Mouse (Mus musculus) liver, embryonic 14.5 days (tissue): Measurements from ENCODE around the gene 4930402K13Rik. TPM values are rescaled to one million over a fixed set of nuclear protein-coding genes. Genes with fewer than 3 reads are reported as not detected.

ENCODE experiments used
- ATAC-seq: fragments of 200-750 bp; cut with Nextera tagmentation; 2 replicates; pipeline ENCODE4 v1.8.0; 2017; ENCODE audit warnings: moderate number of reproducible peaks, mild to moderate bottlenecking, moderate library complexity; ENCODE audit not compliant: insufficient read depth
- DNase-seq, 3 experiments: peaks; one replicate each; pipeline ENCODE4 v3.0.0-alpha.2; 2012 to 2013; ENCODE audit warnings: low read depth in 3 of 3, low spot score in 3 of 3
- H3K27ac ChIP-seq: fragments of 300-500 bp; sonication (generic); 2 replicates; pipeline ENCODE4 v1.5.1; 2014; ENCODE audit warnings: moderate library complexity, mild to moderate bottlenecking, control low read depth, inconsistent platforms
- H3K27me3 ChIP-seq: fragments of 300-500 bp; sonication (generic); 2 replicates; pipeline ENCODE4 v1.6.1; 2014; ENCODE audit warnings: mild to moderate bottlenecking, low read length, moderate library complexity; ENCODE audit not compliant: control insufficient read depth, insufficient read depth
- H3K36me3 ChIP-seq: fragments of 300-500 bp; sonication (generic); replicated peaks from 2 replicates; pipeline ENCODE4 v1.6.1; 2014; ENCODE audit warnings: low read depth; ENCODE audit not compliant: control insufficient read depth, insufficient read depth
- H3K4me1 ChIP-seq, 2 experiments: fragments of 200-500 bp in 1 of 2; fragments of 300-500 bp in 1 of 2; sonication (generic) in 1 of 2; replicated peaks; 2 replicates each; pipeline ENCODE4 v1.6.1; 2012 to 2014; ENCODE audit warnings: antibody characterized with exemption in 1 of 2, inconsistent platforms in 1 of 2, low read length in 1 of 2; ENCODE audit not compliant: control insufficient read depth in 2 of 2, insufficient read depth in 2 of 2
- H3K4me2 ChIP-seq: fragments of 300-500 bp; sonication (generic); 2 replicates; pipeline ENCODE4 v1.6.1; 2014; ENCODE audit warnings: low read depth, mild to moderate bottlenecking, control low read depth, moderate library complexity
- H3K4me3 ChIP-seq, 2 experiments: fragments of 200-500 bp in 1 of 2; fragments of 300-500 bp in 1 of 2; sonication (generic) in 1 of 2; 2 replicates each; pipeline ENCODE4 v1.5.1; 2012 to 2014; ENCODE audit warnings: low read depth in 2 of 2, low read length in 2 of 2, mild to moderate bottlenecking in 2 of 2, control low read depth in 1 of 2, inconsistent platforms in 1 of 2, moderate library complexity in 1 of 2; ENCODE audit not compliant: insufficient read depth in 1 of 2
- H3K9ac ChIP-seq: fragments of 300-500 bp; sonication (generic); replicated peaks from 2 replicates; pipeline ENCODE4 v1.6.1; 2014; ENCODE audit warnings: mild to moderate bottlenecking, control low read depth, moderate library complexity
- H3K9me3 ChIP-seq: fragments of 300-500 bp; sonication (generic); 2 replicates; pipeline ENCODE4 v1.6.1; 2016; ENCODE audit warnings: low read length, mixed read lengths; ENCODE audit not compliant: control insufficient read depth
- CTCF ChIP-seq: IDR thresholded peaks from 2 replicates; pipeline ENCODE4 v1.5.1; 2016; ENCODE audit warnings: antibody characterized with exemption, low read depth, control low read depth
- EP300 ChIP-seq: IDR thresholded peaks from 2 replicates; pipeline ENCODE4 v1.6.1; 2016; ENCODE audit warnings: antibody characterized with exemption, low read depth
- WGBS: fragments of 180-500 bp; shearing (Covaris S2); extraction: QIAGEN DNeasy Blood & Tissue Kit; methylation state at CpG from one replicate; pipeline ENCODE4 v1.1.7; 2014; ENCODE audit not compliant: insufficient replicate concordance; 5-methylcytosine and 5-hydroxymethylcytosine counted together
- polyA plus RNA-seq, 2 experiments: library from polyadenylated mRNA; depleted of rRNA in 1 of 2; stranded (reverse) in 1 of 2; unstranded in 1 of 2; fragments of >200 nt; fragmentation: Nextera tagmentation in 1 of 2; extraction: Ambion mirVana in 1 of 2; gene quantifications; 2 replicates each; pipeline versions ENCODE4 v1.2.1 to v1.2.3; 2012 to 2014

The 4930402K13Rik gene
- polyA plus RNA-seq, 2 experiments, result not detected

DNA sequence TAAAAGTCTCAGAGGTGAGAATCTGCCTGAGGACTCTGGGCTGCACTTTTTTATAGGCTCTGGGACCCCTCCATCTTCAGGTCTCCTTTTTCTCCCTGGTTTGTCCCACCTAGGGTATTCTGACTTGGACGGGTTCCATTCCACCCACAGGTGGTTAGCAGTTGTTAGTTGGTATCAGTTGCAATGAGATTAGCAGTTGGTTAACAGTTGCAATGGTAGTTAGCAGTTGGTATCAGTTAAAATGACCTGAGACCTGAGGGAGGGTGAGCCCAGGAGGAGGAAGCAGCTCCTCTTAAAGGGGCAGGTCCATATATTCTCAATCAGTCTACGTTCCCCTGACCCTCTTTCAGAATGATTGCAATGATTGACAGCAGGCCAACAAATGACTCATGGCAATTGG, 6.0 kb downstream of the 4930402K13Rik start:
- Histone ChIP-seq H3K27me3 (no peaks in the 10 kb centered on the region), H3K36me3 (no peaks in the 10 kb centered on the region), H3K4me1 (no peaks in the 10 kb centered on the region), H3K9ac (no peak overlapping the region), H3K4me3 (no peak overlapping the region), H3K27ac (no peak overlapping the region), H3K4me2 (no peak overlapping the region), H3K9me3 (no peaks in the 10 kb centered on the region)
- ATAC-seq (no peak), DNase-seq (no peak)
- 26% methylated on average over 2 of the region's 2 CpGs for WGBS
- TF ChIP-seq EP300 (no peak), CTCF (no peak)

DNA sequence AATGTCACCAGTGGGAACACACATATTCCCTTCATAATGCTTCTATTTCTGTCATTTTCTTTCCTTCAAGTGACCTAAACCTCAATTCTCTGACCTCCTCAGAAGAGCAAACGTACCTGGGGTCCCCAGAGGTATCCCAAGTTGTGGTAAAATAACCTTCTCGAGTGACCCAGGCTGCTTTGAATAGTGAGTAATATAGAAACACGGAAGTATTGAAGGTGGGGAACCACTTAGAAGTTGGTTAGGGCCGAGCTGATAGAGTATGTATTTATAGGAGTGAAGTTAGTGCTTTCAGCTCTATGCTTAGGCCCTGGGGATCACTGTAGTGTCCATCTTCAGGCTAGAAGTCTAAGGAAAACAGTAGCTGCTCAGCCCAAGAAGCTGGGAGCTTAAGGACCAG, 20.6 kb downstream of the 4930402K13Rik start:
- TF ChIP-seq EP300, result no peak
- no peak for TF ChIP-seq CTCF
- H3K27ac ChIP-seq, result no peak overlapping the region
- DNase-seq, result no peak
- no peaks in the 10 kb centered on the region for H3K36me3 ChIP-seq
- no peaks in the 10 kb centered on the region for H3K4me1 ChIP-seq
- H3K9me3 ChIP-seq, result no peaks in the 10 kb centered on the region
- no peaks in the 10 kb centered on the region for H3K27me3 ChIP-seq
- no peak overlapping the region for H3K9ac ChIP-seq
- H3K4me3 ChIP-seq, result no peak overlapping the region
- no peak overlapping the region for H3K4me2 ChIP-seq
- 50% methylated on average over 4 of the region's 4 CpGs for WGBS
- ATAC-seq, result no peak

DNA sequence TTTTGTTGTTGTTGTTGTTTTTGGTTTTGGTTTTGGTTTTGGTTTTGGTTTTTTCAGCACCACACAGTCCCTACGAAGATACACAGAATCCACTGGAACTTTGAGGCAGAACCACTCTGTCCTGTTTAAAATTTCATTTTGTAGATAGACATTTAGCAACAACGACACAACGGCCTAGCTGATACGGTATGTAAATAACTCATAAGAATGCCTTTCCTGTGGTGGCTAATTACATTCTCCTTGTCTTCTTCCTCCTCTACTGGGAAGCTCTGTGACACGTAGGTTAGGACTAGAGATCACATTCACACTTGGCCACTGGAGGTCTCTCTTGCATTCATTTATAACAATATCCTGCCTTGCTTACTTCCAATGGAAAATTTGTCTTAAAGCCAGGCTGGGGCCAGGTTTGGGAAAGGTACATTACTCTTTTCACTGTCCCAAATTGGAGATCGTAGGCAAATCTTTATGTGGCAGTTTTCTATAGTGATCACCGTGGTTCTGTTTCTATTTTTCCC, 24.0 kb downstream of the 4930402K13Rik start:
- H3K27ac ChIP-seq, result no peak overlapping the region
- TF ChIP-seq EP300 (no peak), CTCF (no peak)
- H3K4me2 ChIP-seq, result no peak overlapping the region
- WGBS, result 24% methylated on average over 7 of the region's 7 CpGs
- no peak for ATAC-seq
- no peaks in the 10 kb centered on the region for H3K36me3 ChIP-seq
- H3K27me3 ChIP-seq, result no peaks in the 10 kb centered on the region
- H3K9ac ChIP-seq, result no peak overlapping the region
- no peaks in the 10 kb centered on the region for H3K9me3 ChIP-seq
- DNase-seq, result no peak
- no peak overlapping the region for H3K4me3 ChIP-seq
- H3K4me1 ChIP-seq, result no peaks in the 10 kb centered on the region

DNA sequence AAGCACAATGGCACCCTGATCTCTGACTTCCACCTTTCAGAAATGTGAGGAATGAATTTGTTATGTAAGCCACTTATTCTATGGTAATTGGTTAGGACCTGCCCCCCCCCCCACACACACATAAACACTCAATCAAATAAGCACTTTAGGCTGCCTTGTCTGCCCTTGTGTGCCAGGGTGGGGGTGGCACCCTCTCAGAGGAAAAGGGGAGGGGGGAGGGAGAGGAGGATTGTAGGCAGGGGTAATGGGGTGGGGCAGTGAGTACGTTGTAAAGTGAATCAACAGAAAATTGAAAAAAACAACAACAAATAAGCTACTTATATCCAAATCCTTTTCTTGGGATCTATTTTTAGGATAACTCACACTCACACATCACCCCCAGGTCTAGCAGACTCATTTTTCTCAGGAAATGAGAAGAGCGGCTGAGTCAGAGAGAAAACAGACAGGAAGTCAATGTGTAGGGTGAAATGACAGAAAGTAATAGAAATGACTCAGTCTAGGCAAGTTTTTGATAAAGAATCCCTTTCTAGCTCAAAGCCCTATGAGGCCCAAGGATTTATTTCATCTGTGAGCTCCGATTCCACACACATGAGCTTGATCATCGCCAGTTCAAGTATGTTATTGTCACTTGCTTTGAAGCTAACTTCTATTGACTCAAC, 35.1 kb downstream of the 4930402K13Rik start:
- TF ChIP-seq EP300, result no peak
- no peak for TF ChIP-seq CTCF
- Histone ChIP-seq H3K9me3 (no peaks in the 10 kb centered on the region), H3K4me1 (no peaks in the 10 kb centered on the region), H3K27ac (no peak overlapping the region), H3K4me3 (no peak overlapping the region), H3K9ac (no peak overlapping the region), H3K27me3 (no peaks in the 10 kb centered on the region), H3K4me2 (no peak overlapping the region), H3K36me3 (no peaks in the 10 kb centered on the region)
- ATAC-seq (no peak), DNase-seq (no peak)
- 55% methylated on average over 4 of the region's 4 CpGs for WGBS

DNA sequence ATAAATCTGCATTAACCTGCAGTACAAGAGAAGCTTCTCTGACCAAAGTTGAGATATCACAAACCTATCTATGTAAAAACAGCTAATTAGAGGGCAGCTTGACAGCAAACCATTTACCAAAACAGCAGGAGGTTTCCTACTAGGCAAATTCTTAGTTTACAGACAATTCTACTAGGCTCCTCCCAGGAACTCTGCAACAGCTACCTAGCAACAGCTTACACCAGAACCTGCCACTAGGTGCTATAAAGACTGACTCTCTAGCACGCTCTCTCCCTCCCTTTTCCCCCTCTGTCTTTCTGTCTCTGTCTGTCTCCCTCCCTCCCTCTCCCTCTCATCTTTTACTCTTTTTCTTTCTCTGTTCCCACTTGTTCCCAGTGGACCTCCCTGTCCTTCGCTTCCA, 38.3 kb downstream of the 4930402K13Rik start:
- H3K9ac ChIP-seq, result no peak overlapping the region
- no peak overlapping the region for H3K4me2 ChIP-seq
- H3K27ac ChIP-seq, result no peak overlapping the region
- no peak for DNase-seq
- 35% methylated on average over 2 of the region's 2 CpGs for WGBS
- H3K4me1 ChIP-seq, result no peaks in the 10 kb centered on the region
- H3K4me3 ChIP-seq, result no peak overlapping the region
- H3K9me3 ChIP-seq, result no peaks in the 10 kb centered on the region
- no peaks in the 10 kb centered on the region for H3K36me3 ChIP-seq
- no peaks in the 10 kb centered on the region for H3K27me3 ChIP-seq
- TF ChIP-seq EP300 (no peak), CTCF (no peak)
- no peak for ATAC-seq

Other genes starting within 250 kb of the 4930402K13Rik start
- not detected in 2 replicates for gene Gm5751, start 230.3 kb upstream of the 4930402K13Rik start, polyA plus RNA-seq (2012; rRNA removed)
- gene Gm5751, start 230.3 kb upstream of the 4930402K13Rik start, polyA plus RNA-seq (2014; fragmentation: Nextera tagmentation; extraction: Ambion mirVana), result not detected in 2 replicates
- gene B630019K06Rik, start 212.2 kb upstream of the 4930402K13Rik start, polyA plus RNA-seq (2012; rRNA removed), result 0.11 and 0.12 TPM in 2 replicates
- 0.06 and 0.13 TPM in 2 replicates for gene B630019K06Rik, start 212.2 kb upstream of the 4930402K13Rik start, polyA plus RNA-seq (2014; fragmentation: Nextera tagmentation; extraction: Ambion mirVana)
- not detected in 2 replicates for gene Fthl17b, start 141.6 kb upstream of the 4930402K13Rik start, polyA plus RNA-seq (2012; rRNA removed)
- not detected in 2 replicates for gene Fthl17b, start 141.6 kb upstream of the 4930402K13Rik start, polyA plus RNA-seq (2014; fragmentation: Nextera tagmentation; extraction: Ambion mirVana)
- gene Fthl17c, start 128.0 kb upstream of the 4930402K13Rik start, polyA plus RNA-seq (2012; rRNA removed), result not detected in 2 replicates
- not detected in 2 replicates for gene Fthl17c, start 128.0 kb upstream of the 4930402K13Rik start, polyA plus RNA-seq (2014; fragmentation: Nextera tagmentation; extraction: Ambion mirVana)
- not detected in 2 replicates for gene Fthl17d, start 117.8 kb upstream of the 4930402K13Rik start, polyA plus RNA-seq (2012; rRNA removed)
- gene Fthl17d, start 117.8 kb upstream of the 4930402K13Rik start, polyA plus RNA-seq (2014; fragmentation: Nextera tagmentation; extraction: Ambion mirVana), result not detected in 2 replicates
- gene Fthl17e, start 71.1 kb upstream of the 4930402K13Rik start, polyA plus RNA-seq (2012; rRNA removed), result not detected in 2 replicates
- gene Fthl17e, start 71.1 kb upstream of the 4930402K13Rik start, polyA plus RNA-seq (2014; fragmentation: Nextera tagmentation; extraction: Ambion mirVana), result not detected in 2 replicates
- gene Fthl17f, start 41.5 kb upstream of the 4930402K13Rik start, polyA plus RNA-seq (2012; rRNA removed), result not detected in 2 replicates
- gene Fthl17f, start 41.5 kb upstream of the 4930402K13Rik start, polyA plus RNA-seq (2014; fragmentation: Nextera tagmentation; extraction: Ambion mirVana), result not detected in 2 replicates
- 0.02 and 0.08 TPM in 2 replicates for gene Lancl3, start 95.3 kb downstream of the 4930402K13Rik start, polyA plus RNA-seq (2012; rRNA removed)
- gene Lancl3, start 95.3 kb downstream of the 4930402K13Rik start, polyA plus RNA-seq (2014; fragmentation: Nextera tagmentation; extraction: Ambion mirVana), result 0.13 and 0.20 TPM in 2 replicates
- gene Gm14862, start 152.3 kb downstream of the 4930402K13Rik start, polyA plus RNA-seq (2012; rRNA removed), result 0.41 and 1.5 TPM in 2 replicates
- 4.4 and 5.3 TPM in 2 replicates for gene Gm14862, start 152.3 kb downstream of the 4930402K13Rik start, polyA plus RNA-seq (2014; fragmentation: Nextera tagmentation; extraction: Ambion mirVana)
- 16.9 and 18.2 TPM in 2 replicates for gene Xk, start 168.2 kb downstream of the 4930402K13Rik start, polyA plus RNA-seq (2012; rRNA removed)
- 21.6 and 23.5 TPM in 2 replicates for gene Xk, start 168.2 kb downstream of the 4930402K13Rik start, polyA plus RNA-seq (2014; fragmentation: Nextera tagmentation; extraction: Ambion mirVana)
- gene H2al1m, start 179.2 kb downstream of the 4930402K13Rik start, polyA plus RNA-seq (2012; rRNA removed), result 2.2 and 3.1 TPM in 2 replicates
- 1.8 TPM in 2 replicates for gene H2al1m, start 179.2 kb downstream of the 4930402K13Rik start, polyA plus RNA-seq (2014; fragmentation: Nextera tagmentation; extraction: Ambion mirVana)
- not detected in 2 replicates for gene H2al1k, start 246.1 kb downstream of the 4930402K13Rik start, polyA plus RNA-seq (2012; rRNA removed)
- not detected in 2 replicates for gene H2al1k, start 246.1 kb downstream of the 4930402K13Rik start, polyA plus RNA-seq (2014; fragmentation: Nextera tagmentation; extraction: Ambion mirVana)